Mouse (Mus musculus) ES-Bruce4 (cell line): ENCODE measurements around the gene Lrrn2. TPM values are rescaled to one million over a fixed set of nuclear protein-coding genes. Genes with fewer than 3 reads are reported as not detected.

Source experiments
- H3K27ac ChIP-seq: 2 replicates; pipeline ENCODE4 v1.5.1; 2012; ENCODE audit warnings: low read length, inconsistent platforms; ENCODE audit not compliant: insufficient read depth
- H3K27me3 ChIP-seq: 2 replicates; pipeline ENCODE4 v1.6.1; 2012; ENCODE audit warnings: mild to moderate bottlenecking, low read length, inconsistent platforms; ENCODE audit not compliant: control insufficient read depth, poor library complexity, insufficient read depth, severe bottlenecking
- H3K36me3 ChIP-seq: 2 replicates; pipeline ENCODE4 v1.6.1; 2012; ENCODE audit warnings: inconsistent platforms, mild to moderate bottlenecking, low read length, moderate library complexity; ENCODE audit not compliant: control insufficient read depth, poor library complexity, insufficient read depth, severe bottlenecking
- H3K4me1 ChIP-seq: one replicate; pipeline ENCODE4 v1.8.1; 2011; ENCODE audit warnings: low read length; ENCODE audit not compliant: control insufficient read depth, insufficient read depth
- H3K4me3 ChIP-seq: 2 replicates; pipeline ENCODE4 v1.5.1; 2011; ENCODE audit warnings: low read depth, mild to moderate bottlenecking, low read length
- H3K9ac ChIP-seq: 2 replicates; pipeline ENCODE4 v1.6.1; 2012; ENCODE audit warnings: low read depth, mild to moderate bottlenecking, inconsistent platforms; ENCODE audit not compliant: poor library complexity, severe bottlenecking
- H3K9me3 ChIP-seq: replicated peaks from 2 replicates; pipeline ENCODE4 v1.6.1; 2012; ENCODE audit warnings: mild to moderate bottlenecking, low read length, inconsistent platforms; ENCODE audit not compliant: control insufficient read depth, poor library complexity, insufficient read depth, severe bottlenecking
- CTCF ChIP-seq: IDR thresholded peaks from one replicate; pipeline ENCODE4 v1.8.1; 2011; ENCODE audit warnings: low read depth, low read length
- EP300 ChIP-seq: IDR thresholded peaks from 2 replicates; pipeline ENCODE4 v1.6.1; 2011; ENCODE audit warnings: low read depth, low read length; ENCODE audit not compliant: insufficient read depth
- POLR2A ChIP-seq: IDR thresholded peaks from one replicate; pipeline ENCODE4 v1.8.1; 2011; ENCODE audit warnings: low read length; ENCODE audit not compliant: insufficient read depth
- polyA plus RNA-seq: library from polyadenylated mRNA; stranded (reverse); fragments of >200 nt; gene quantifications from 2 replicates; pipeline ENCODE4 v1.2.4, GENCODE M21; 2011; ENCODE audit warnings: low read depth; ENCODE audit not compliant: missing spikeins, insufficient read depth, insufficient read length

Gene Lrrn2
- 0.18 and 0.37 TPM in 2 replicates for polyA plus RNA-seq

- no peak within 1 kb of the TSS for H3K27ac ChIP-seq
- peaks cover 8% of the 10 kb centered on the region for H3K4me1 ChIP-seq
- peaks cover 6% of the 10 kb centered on the region; the same call in 1 of the 2 replicates for H3K27me3 ChIP-seq
- no peaks in the 10 kb centered on the region for H3K36me3 ChIP-seq
- peak within 1 kb of the TSS; percentile 80 for H3K4me3 ChIP-seq
- TF ChIP-seq EP300 (no peak), CTCF (no peak), POLR2A (no peak)
- peak within 1 kb of the TSS; percentile 64 for H3K9ac ChIP-seq
- no peaks in the 10 kb centered on the region for H3K9me3 ChIP-seq
These were observed at the start of gene Lrrn2 for GRCm38 (mm10) chr1:132880161-132881005. Gene Lrrn2, plus strand, starts transcription at chr1:132880273.

GRCm38 (mm10) chr1:132831963-132832362, 48.1 kb upstream of the Lrrn2 start:
- Histone ChIP-seq H3K9ac (no peak overlapping the region), H3K4me1 (no peaks in the 10 kb centered on the region), H3K9me3 (no peaks in the 10 kb centered on the region), H3K27ac (no peak overlapping the region), H3K36me3 (no peaks in the 10 kb centered on the region), H3K27me3 (no peaks in the 10 kb centered on the region), H3K4me3 (no peak overlapping the region)
- no peak for TF ChIP-seq CTCF
- no peak for TF ChIP-seq POLR2A
- TF ChIP-seq EP300: no peak

GRCm38 (mm10) chr1:132834037-132834436, 46.0 kb upstream of the Lrrn2 start:
- TF ChIP-seq CTCF (no peak), EP300 (no peak), POLR2A (no peak)
- Histone ChIP-seq H3K27me3 (no peaks in the 10 kb centered on the region), H3K9ac (no peak overlapping the region), H3K4me3 (no peak overlapping the region), H3K27ac (no peak overlapping the region), H3K9me3 (no peaks in the 10 kb centered on the region), H3K4me1 (no peaks in the 10 kb centered on the region), H3K36me3 (no peaks in the 10 kb centered on the region)

GRCm38 (mm10) chr1:132836895-132837294, 43.2 kb upstream of the Lrrn2 start:
- H3K27me3 ChIP-seq: no peaks in the 10 kb centered on the region
- H3K4me1 ChIP-seq: no peaks in the 10 kb centered on the region
- TF ChIP-seq POLR2A (no peak), EP300 (no peak), CTCF (no peak)
- no peak overlapping the region for H3K27ac ChIP-seq
- no peaks in the 10 kb centered on the region for H3K36me3 ChIP-seq
- no peak overlapping the region for H3K4me3 ChIP-seq
- no peaks in the 10 kb centered on the region for H3K9me3 ChIP-seq
- no peak overlapping the region for H3K9ac ChIP-seq

GRCm38 (mm10) chr1:132837691-132838090, 42.4 kb upstream of the Lrrn2 start:
- Histone ChIP-seq H3K36me3 (no peaks in the 10 kb centered on the region), H3K9ac (no peak overlapping the region), H3K27me3 (no peaks in the 10 kb centered on the region), H3K4me3 (no peak overlapping the region), H3K4me1 (no peaks in the 10 kb centered on the region), H3K9me3 (no peaks in the 10 kb centered on the region), H3K27ac (no peak overlapping the region)
- TF ChIP-seq POLR2A (no peak), EP300 (no peak), CTCF (no peak)

- Histone ChIP-seq H3K36me3 (no peaks in the 10 kb centered on the region), H3K9ac (no peak overlapping the region), H3K27me3 (no peaks in the 10 kb centered on the region), H3K4me1 (no peaks in the 10 kb centered on the region), H3K27ac (no peak overlapping the region), H3K9me3 (no peaks in the 10 kb centered on the region), H3K4me3 (no peak overlapping the region)
- TF ChIP-seq CTCF (no peak), POLR2A (no peak), EP300 (no peak)
These were observed 41.7 kb upstream of the Lrrn2 start for GRCm38 (mm10) chr1:132838371-132838770.
